Mouse (Mus musculus) frontal cortex, postnatal 10 days (tissue): ENCODE data around the gene Ube2b.

Experiments
- DNase-seq, 2 experiments: peaks; one replicate each; pipeline ENCODE4 v3.0.0; 2022; ENCODE audit warnings: low spot score in 2 of 2, mixed read lengths in 1 of 2

Gene Ube2b

DNA sequence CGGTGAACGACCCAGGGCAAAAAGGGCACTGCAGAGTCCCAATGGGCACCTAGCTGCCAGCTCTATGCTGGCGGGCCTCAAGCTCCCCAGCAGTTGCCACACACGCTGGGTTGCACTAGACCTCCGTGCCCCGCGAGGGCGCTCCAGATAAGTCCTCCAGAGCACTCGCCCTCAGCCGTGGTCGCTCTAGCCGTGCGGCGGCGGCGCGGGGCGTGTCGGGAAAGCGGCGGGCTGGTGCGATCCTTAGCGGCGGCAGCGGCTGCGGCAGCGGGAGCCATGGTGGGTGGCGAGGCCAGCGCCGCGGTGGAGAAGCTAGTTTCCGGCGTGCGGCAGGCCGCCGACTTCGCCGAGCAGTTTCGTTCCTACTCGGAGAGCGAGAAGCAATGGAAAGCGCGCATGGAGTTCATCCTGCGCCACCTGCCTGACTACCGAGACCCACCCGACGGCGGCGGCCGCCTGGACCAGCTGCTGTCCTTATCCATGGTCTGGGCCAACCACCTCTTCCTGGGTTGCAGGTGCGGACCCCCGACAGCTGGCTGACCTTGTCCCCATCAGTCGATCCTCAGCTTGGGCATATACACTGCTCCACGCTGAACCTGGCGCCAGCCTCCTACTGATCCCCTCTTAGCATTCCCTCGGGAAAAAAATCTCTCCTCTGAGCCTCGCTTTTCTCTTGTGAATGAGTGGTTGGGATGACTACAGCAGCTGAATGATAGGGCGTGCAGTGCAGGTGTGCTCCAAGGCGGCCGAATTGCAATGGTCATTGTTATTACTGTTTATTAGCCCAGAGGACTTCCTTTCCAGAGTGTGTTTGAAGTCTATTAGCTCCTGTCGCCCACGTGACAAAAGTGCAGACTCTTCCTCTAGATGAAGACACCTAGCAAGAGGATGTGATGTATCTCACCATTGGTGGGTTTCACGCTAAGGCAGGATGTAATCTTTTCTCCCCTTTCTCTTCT lies 32.8 kb downstream of the Ube2b start, which contains the start of gene Cdkn2aipnl:
TSS of gene Cdkn2aipnl (plus strand) at position 219 of the 959 bp plus-strand sequence.
- peak; percentile 83 to 95 for DNase-seq

- no peak for DNase-seq
Measured at GRCm38 (mm10) chr11:51966651-51967050, 33.9 kb downstream of the Ube2b start.

DNA sequence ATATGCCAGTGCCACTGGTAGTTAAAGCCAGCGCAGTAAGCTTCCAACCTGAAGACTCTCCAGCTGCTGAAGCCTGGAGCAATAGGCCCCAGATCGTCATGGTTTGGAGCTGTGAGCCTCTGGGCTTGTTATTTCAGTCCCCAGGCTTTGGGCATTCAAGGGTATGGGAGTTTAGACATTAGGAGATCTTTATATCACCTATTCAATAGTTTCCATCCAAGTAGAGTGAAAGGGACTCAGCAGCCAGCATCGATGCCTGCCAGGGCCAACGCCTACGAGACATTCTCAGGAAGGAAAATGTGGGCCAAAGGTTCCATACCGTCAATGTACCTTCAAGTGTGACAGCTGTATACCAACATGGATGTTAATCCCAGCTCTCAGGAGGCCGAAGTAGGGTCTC lies 38.3 kb downstream of the Ube2b start:
- no peak for DNase-seq

DNA sequence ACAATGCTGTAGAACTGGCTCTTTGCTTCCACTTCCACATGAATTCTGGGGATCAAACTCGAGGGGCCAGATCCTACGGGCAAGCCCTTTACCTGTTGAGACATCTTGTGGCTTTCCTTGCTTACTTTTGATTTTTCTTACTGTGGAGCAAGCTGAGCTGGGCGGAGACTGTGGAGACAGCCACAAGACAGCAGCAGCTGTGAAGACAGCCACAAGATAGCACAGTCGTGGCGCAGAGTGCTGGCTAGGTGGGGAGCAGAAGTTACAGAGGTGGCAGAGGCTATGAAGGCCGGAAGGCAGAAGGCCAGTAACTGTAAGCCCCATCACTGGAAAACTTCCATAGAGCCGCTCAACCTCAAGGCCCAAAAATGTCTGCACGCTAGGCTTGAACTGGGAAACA lies 38.8 kb downstream of the Ube2b start:
- DNase-seq: no peak

DNA sequence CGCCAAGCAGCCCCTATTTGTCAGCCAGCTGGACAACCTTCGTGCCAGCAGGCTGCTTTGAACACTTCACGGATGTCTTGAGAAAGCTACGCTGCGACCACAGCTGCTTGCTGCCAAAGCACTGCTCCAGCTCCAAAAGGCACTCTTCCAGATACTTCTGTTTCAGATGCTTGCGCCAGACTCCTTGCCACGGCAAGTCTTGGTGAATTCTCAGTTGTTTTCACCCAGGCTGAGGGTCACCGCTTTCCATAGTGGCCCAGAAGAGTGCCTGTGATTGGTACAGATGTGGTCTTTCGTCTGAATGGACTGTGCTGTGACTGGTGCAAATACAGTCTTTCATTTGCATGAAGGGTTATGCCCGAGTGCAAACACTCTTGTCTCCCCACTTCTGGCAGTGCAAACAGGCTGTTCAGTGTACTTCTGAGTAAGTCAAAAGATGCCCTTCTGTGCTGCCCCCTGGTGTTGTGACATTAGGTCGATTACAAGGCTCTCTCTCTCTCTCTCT lies 39.5 kb downstream of the Ube2b start:
- peak; percentile 22 to 48 for DNase-seq

GRCm38 (mm10) chr11:51960061-51960460 lies 40.5 kb downstream of the Ube2b start:
- DNase-seq: no peak

GRCm38 (mm10) chr11:51959511-51959910 lies 41.1 kb downstream of the Ube2b start:
- no peak for DNase-seq

DNA sequence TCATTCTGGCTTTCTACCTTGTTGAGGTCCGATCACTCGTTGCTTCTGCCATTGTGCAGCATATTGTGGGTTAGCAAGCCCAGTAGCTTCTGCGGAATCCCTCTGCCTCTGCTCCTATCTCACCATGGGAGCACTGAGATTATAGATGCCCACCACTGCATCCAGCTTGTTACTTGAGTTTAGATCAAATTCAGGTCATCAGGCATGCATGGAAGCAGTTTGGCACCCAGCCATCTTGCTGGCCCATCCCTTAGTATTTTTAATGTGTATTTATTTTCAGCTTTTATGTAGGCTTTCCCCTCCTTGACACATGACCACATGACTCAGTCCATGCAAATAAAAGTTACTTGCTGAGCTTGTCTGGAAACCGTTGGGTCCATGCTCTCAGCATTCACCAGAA lies 42.8 kb downstream of the Ube2b start:
- DNase-seq: no peak

DNA sequence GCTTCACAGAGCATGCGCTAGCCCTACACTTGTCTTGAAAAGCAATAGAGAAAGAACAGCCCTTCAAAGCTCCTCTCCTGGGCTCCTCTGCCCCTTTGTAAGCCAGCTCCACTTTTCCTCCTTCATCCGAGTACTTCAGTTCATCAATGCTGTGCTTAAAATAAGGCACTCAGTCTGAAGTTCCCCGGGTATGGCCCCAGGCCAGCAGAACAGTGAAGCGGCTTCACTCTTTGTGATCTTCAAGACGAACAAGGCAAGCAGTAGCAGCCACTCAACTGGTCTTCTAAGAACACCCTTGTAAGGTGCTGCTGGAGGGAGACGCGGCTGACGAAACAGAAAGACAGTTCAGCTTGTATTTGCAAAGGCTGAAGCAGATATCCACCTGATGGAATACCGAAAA lies 44.5 kb downstream of the Ube2b start:
- DNase-seq: no peak

DNA sequence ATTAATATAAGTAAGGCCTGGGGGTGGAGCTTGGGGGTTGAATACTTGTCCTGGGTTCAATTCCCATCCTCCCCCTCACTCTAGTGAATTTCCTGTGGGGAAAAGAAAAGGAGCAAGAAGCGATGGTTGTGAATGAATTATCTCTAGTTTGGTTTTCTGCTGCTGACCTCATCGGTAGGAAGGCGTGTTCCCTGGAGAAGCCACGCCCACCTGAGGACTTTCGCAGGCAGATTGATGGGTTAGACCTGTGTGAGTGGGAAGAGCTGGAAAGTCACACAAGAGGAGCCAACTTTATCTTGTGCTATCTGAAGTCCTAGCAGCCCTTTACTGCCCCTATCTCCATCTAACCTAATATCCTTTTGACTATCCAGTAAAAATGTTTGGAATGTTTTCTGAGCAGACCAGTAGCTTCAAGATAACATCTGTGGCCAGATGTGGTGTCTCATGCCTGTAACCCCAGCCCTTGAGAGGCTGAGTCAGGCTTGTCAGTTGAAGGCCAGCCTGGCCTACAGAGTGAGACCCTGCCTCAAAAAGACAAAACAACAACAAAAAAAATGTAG lies 48.6 kb downstream of the Ube2b start:
- no peak for DNase-seq

DNA sequence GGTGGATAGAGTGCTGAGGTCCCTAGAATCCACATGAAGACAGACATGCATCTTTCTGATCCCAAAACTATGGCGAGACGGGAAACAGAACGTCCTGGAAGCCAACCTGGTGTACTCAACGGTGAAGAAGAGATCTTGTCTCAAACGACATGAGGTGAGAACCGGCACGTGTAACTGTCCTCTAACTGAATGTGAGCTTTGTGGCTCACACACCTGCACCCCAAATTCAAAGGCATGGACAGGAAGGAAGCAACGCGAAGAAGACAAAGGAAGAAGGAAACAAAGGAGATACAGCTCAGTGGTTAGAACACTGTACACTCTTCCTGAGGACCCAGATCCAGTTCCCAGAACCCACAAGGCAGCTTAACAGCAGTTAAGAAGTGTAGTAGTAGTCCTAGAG lies 50.6 kb downstream of the Ube2b start:
- DNase-seq: no peak

DNA sequence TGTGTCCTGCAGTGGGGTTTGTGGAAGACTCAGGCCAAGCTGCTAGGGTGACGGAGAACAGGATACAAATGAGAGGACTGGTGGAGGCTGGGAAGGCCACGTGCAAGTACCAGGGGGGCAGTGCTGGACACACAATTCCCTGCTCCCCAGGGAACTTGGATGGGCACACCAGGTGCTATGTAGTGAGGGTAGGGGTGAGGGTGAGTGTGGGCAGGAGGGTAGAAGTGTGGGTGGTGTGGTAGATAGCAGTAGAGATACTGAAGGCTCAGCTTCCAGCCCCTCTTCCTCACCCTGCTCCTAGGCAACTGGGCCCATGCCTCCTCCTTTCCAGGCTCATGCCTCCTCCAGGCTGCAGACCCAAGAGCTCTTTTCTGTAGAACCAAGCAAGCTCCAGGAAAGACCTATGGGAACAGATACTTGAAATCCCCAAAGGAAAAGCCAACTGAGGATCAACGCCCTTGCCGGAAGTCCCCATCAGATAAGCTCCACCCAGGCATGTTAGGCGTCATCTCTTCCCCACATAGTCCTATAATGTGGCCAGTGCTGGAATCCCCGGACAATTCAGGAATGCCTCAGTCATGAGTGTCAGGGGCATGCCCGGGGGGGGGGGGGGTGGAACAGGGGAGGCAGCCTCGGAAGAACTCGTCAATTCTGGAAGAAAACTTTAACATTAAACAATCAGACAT lies 51.3 kb downstream of the Ube2b start:
- DNase-seq: no peak

GRCm38 (mm10) chr11:51946144-51946543 lies 54.4 kb downstream of the Ube2b start:
- peak in 1 of 2 experiments; percentile 7 for DNase-seq

GRCm38 (mm10) chr11:51945548-51945947 lies 55.0 kb downstream of the Ube2b start:
- DNase-seq: peak in 1 of 2 experiments; percentile 22

DNA sequence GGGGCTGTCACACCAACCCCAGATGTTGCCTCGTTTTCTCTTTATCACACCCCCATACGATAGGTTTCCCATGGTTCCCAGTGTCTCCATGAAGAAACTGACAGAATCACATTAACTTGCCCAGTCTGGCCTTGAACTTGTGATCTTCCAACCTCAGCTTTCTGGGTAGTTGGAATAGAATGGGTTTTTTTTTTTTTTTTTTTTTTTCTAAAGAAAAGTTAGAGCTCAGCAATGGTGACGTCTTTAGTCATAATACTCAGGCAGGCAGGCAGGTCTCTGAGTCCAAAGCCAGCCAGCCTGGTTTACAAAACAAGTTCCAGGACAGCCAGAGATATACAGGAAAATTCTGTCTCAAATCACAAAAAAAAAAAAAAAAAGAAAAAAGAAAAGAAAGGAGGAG lies 56.3 kb downstream of the Ube2b start:
- DNase-seq: no peak

- no peak for DNase-seq
Measured at GRCm38 (mm10) chr11:51943500-51943841, 57.1 kb downstream of the Ube2b start.

DNA sequence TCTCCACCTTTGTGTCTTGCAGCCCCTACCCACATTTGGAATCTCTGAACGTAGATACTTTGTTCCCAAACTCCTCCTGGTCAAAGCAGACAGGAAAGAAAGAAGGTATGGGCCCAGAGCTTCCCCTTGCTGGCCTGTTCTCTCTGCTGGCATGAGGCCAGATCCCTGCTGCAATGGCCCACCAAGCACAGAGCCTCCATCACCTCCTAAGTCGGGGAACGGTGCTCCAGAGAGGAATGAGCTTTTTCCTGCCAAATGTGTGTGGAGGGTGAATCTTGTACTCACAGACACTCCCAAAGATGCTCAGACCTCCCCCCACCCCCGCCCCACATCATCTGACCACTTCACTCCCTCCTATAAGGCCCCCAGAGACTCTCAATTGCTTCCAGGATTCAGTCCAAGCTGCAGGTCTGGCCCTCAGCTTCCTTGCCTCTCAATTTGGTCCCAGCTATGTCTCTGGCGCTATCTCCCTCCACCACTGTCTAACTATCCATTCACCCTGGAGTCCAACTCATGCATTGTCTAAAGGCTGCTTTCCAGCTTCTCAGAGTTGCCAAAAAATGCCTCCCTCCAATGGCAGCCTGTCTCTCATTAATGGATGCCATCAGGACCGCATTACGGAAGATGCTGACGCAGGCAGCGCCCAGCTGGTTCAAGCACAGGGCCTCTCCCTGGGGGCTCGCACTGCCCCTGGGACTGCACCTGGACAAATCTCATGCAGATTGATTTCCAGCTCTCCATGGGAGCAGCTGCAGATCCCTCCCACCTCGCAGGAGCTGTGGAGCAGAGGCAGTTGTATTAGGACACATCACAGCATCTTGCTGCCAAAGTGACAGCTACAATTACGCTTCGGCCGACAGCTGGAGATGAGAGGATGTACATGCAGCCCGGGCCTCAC lies 57.7 kb downstream of the Ube2b start:
- DNase-seq: peak; percentile 10 to 41

DNA sequence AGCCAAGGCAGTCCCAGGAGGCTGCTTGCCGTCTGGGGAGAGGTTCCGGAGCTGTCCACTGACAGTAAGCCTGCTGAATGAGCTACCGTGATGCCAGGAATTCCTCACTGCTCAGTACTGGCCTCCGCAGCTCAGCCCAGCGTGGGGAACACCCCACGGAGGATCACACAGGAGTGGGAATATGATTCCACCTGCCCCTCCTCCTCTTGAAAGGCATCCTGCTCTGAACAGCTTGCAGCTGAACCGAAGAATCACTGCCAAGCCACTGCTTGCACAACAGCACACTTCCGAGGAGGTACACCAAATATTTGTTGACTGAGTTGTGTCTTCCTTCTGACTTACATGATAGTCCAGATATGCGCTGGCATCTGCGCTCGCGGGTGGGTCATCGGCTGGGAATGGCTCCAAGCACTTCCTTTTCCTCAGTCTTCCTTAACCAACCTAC lies 60.0 kb downstream of the Ube2b start:
- no peak for DNase-seq

DNA sequence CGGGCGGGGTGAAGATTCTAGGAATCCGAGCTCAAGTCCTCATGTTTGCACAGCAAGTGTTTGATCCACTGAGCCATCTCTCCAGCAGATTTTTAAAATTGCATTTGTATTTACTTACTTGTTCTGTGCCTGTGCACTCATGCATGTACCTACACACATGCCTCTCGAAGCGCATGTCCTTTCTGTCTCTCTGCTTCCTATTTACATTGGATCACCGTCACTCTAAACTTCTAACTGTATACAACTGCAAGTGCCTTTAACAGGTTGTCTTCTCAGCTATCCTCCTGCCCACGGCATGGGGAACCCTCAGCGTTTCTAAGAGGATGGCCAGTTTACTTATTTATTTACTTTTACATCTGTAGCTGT lies 61.0 kb downstream of the Ube2b start:
- no peak for DNase-seq

- DNase-seq: no peak
Measured at GRCm38 (mm10) chr11:51938817-51939589, 61.6 kb downstream of the Ube2b start.

GRCm38 (mm10) chr11:51937361-51937781 lies 63.2 kb downstream of the Ube2b start:
- no peak for DNase-seq
